Mouse (Mus musculus) gastrocnemius, postnatal 14 days (tissue): ENCODE data around the gene Atp2b1. TPM values are rescaled to one million over a fixed set of nuclear protein-coding genes. Genes with fewer than 3 reads are reported as not detected.

Experiments used
- DNase-seq: peaks from one replicate; pipeline ENCODE4 v3.0.0; 2021; ENCODE audit warnings: mixed read lengths
- intact Hi-C: fragments of 180-260 bp; cut with DNase I; formaldehyde crosslinking; loops from one replicate; pipeline ENCODE4 v1.15.1; 2025; ENCODE audit warnings: low total_unique reads
- total RNA-seq, 2 experiments: library from RNA; stranded (reverse); gene quantifications; 2 replicates each; pipeline ENCODE4 v1.2.3; 2021

Atp2b1 gene
- total RNA-seq, 2 experiments from 2014 or later = 55.0 to 55.8 TPM

- intact Hi-C loops = no loop called here
- DNase-seq = peak; percentile 89
These were observed 620 bp downstream of the Atp2b1 start for GRCm38 (mm10) chr10:98914810-98915241.

- DNase-seq = peak; percentile 44
- intact Hi-C loops = no loop called here
These were observed 1.3 kb downstream of the Atp2b1 start for GRCm38 (mm10) chr10:98915398-98915931.

- intact Hi-C loops = no loop called here
- no peak for DNase-seq
These were observed 2.0 kb downstream of the Atp2b1 start for GRCm38 (mm10) chr10:98916011-98916780.

GRCm38 (mm10) chr10:98916781-98917340 lies 2.7 kb downstream of the Atp2b1 start:
- no peak for DNase-seq
- intact Hi-C loops = no loop called here

GRCm38 (mm10) chr10:98925081-98925480 lies 10.9 kb downstream of the Atp2b1 start:
- intact Hi-C loops = no loop called here
- DNase-seq = no peak

GRCm38 (mm10) chr10:98926991-98927390 lies 12.8 kb downstream of the Atp2b1 start:
- intact Hi-C loops = no loop called here
- DNase-seq = no peak

GRCm38 (mm10) chr10:98929444-98929843 lies 15.2 kb downstream of the Atp2b1 start:
- intact Hi-C loops = no loop called here
- DNase-seq = no peak

GRCm38 (mm10) chr10:98930143-98930542 lies 15.9 kb downstream of the Atp2b1 start:
- DNase-seq = no peak
- intact Hi-C loops = no loop called here

- no peak for DNase-seq
- intact Hi-C loops = no loop called here
These were observed 25.9 kb downstream of the Atp2b1 start for GRCm38 (mm10) chr10:98940137-98940536.

- intact Hi-C loops = no loop called here
- DNase-seq = no peak
These were observed 26.6 kb downstream of the Atp2b1 start for GRCm38 (mm10) chr10:98940799-98941198.

GRCm38 (mm10) chr10:98941991-98942390 lies 27.8 kb downstream of the Atp2b1 start:
- intact Hi-C loops = no loop called here
- no peak for DNase-seq

GRCm38 (mm10) chr10:98942999-98943398 lies 28.8 kb downstream of the Atp2b1 start:
- intact Hi-C loops = no loop called here

GRCm38 (mm10) chr10:98943894-98944293 lies 29.7 kb downstream of the Atp2b1 start:
- no peak for DNase-seq
- intact Hi-C loops = no loop called here

More at GRCm38 (mm10) chr10:98942999-98943398, 28.8 kb downstream of the Atp2b1 start:
- DNase-seq = no peak

GRCm38 (mm10) chr10:98946031-98946791 lies 32.0 kb downstream of the Atp2b1 start:
- DNase-seq = no peak
- intact Hi-C loops = no loop called here

GRCm38 (mm10) chr10:98947206-98947605 lies 33.0 kb downstream of the Atp2b1 start:
- no peak for DNase-seq
- intact Hi-C loops = no loop called here

- DNase-seq = no peak
- intact Hi-C loops = no loop called here
These were observed 33.9 kb downstream of the Atp2b1 start for GRCm38 (mm10) chr10:98948096-98948495.

GRCm38 (mm10) chr10:98949750-98950149 lies 35.5 kb downstream of the Atp2b1 start:
- DNase-seq = no peak
- intact Hi-C loops = no loop called here

- no peak for DNase-seq
- intact Hi-C loops = no loop called here
These were observed 37.4 kb downstream of the Atp2b1 start for GRCm38 (mm10) chr10:98951286-98952270.
